Mouse (Mus musculus): ENCODE measurements around the gene Sumo3.

The Sumo3 gene

GRCm38 (mm10) chr10:77626036-77626435 is 20.1 kb downstream of the Sumo3 start:
- DNase-seq (ENCODE audit: low spot score), result no peak

GRCm38 (mm10) chr10:77626591-77626990 is 20.7 kb downstream of the Sumo3 start:
- DNase-seq (ENCODE audit: low spot score), result no peak

- peak; percentile 58 for DNase-seq (ENCODE audit: low spot score)
Measured at GRCm38 (mm10) chr10:77627497-77627896, 21.6 kb downstream of the Sumo3 start.

- no peak for DNase-seq (ENCODE audit: low spot score)
Measured at GRCm38 (mm10) chr10:77629163-77629562, 23.3 kb downstream of the Sumo3 start.

DNA sequence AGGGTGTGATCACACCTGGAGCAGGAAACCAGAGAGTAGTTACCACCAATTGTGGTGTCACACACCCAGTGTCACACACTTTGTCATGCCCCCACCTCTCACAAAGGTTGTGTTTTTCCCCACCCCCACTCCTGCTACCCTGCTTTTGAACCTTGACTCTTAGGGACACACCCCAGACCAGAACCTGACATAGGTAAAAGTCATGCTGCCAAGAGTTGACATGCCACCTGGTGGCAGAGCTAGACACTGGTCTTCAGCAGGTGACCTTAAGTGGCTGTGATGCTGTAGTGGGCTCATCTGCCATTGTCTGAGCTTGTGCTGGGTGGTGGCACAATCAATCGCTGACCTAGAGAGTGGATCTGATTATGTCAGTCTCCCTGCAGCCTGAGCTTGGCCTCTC is 24.1 kb downstream of the Sumo3 start:
- DNase-seq (ENCODE audit: low spot score), result no peak

DNA sequence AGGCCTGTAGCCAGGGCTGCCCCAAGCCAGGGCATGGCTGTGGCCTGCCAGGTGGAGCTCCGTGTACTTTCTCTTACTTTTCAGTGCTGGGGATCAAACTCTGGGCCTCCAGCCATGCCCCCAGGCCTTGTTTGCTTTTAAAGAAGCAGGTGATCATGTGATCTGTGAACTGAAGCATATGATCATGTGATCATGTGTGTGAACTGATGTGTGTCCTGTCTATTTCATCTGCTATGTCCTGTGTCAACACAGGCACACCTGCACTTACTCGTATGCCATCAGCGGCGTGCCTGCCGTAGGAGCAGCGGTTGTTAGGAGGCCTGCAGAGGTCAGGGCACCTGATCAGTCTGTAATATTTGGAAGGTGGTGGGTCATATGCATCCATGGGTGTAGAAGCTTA is 28.1 kb downstream of the Sumo3 start:
- no peak for DNase-seq (ENCODE audit: low spot score)

DNA sequence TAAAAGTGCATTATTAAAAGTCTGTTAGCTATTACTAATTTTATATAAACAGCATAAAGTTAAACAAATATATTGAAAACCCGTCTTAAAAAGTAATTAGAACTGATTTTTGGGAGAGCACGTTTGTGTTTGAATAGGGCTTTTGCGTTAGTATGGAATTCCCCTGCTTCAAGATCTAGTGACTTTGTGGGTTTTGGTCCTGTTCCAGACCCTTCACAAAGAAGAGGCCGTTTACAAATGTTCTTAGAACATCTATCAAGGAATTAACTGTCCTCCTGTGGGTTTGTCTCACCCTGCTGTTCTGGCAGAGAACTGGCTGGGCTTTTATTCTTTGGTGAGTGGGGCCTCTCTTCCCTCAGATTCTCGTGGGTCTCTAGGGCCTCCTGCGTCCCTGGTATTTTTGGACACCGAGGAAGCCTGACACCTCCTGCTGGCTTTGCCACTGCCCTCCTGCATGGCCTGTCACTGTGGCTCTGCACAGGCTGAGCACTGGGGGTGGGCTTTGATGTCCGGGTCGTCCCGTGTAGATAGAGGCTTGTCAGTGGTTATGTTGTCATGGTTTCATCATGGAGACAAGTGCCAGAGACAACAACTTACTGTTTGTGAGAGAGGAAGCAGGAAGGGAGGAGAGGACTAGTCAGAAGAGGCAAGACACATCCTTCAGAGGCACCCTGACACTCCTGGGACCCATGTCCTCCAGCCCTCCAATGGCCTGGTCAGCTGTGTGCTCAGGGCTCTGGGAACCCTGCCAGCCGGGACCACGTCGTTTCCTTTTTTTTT is 28.7 kb downstream of the Sumo3 start:
- DNase-seq (ENCODE audit: low spot score), result no peak

DNA sequence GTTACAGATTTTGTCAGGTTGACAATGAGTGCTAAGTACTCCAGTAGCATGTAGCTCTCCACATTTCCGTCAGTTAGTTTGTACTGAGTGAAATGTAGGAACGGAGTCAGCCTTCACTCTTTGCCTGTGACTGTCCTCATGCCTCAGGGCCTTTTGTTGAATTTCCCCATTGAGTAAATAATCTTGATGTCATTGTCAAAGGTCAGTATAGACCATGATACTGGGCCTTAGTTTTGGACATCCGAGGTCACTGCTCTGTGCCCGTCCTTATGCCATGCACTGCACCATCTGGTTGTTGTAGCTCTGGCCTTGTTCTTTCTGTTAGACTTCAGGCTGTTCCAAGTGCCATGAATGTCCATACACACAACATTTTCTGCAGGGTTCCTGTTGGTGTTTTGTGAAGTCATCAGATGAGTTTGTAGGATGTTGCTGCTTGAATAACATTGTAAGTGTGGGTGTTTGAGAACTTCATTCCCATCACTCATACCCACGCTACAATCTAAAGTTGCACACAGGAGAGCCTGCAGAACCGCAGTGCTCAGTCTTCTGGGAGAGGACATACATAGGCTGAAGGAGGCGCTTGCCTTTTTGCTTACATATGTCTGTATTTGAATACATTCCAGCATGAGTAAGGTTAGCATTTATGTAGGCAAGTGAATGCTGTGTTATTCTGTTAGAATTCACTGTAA is 30.5 kb downstream of the Sumo3 start:
- no peak for DNase-seq (ENCODE audit: low spot score)

DNA sequence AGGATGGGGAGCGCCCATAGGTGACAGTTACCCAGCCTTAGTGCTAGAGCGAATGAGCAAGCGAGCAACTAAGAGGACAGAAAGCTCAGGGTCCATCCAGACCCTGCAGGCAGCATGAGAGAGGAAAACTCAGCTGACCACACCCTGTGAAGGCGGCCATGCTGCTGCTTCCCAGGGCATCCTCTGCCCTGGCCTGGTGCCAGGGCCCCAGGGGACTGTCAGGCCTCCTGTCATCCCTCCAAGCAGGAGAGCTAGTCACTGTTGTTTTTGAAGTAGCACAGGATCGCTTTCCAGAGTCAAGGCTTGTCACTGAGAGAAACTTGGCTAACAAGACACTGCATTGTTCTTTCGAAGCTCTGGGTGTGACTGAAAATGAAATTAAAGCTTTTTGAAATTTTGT is 33.1 kb downstream of the Sumo3 start:
- no peak for DNase-seq (ENCODE audit: low spot score)

DNA sequence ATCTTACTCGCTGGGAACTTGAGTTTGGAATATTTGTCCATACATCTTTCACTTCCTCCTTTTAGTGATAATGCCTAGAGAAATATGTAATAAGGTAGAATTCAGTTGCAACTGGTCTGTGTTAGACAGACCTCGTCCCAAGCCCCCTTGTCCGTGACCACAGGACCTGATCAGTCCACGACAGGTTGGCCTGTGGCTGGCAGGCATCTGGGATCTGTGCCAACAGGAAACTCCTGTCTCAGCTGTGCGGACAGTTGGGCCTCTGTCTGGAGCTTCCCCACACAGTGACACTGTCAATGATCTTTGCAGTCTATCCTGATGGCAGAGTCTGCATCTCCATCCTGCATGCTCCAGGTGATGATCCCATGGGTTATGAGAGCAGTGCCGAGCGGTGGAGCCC is 37.3 kb downstream of the Sumo3 start:
- no peak for DNase-seq (ENCODE audit: low spot score)

- DNase-seq (ENCODE audit: low spot score), result no peak
Measured at GRCm38 (mm10) chr10:77645571-77645970, 39.7 kb downstream of the Sumo3 start.

DNA sequence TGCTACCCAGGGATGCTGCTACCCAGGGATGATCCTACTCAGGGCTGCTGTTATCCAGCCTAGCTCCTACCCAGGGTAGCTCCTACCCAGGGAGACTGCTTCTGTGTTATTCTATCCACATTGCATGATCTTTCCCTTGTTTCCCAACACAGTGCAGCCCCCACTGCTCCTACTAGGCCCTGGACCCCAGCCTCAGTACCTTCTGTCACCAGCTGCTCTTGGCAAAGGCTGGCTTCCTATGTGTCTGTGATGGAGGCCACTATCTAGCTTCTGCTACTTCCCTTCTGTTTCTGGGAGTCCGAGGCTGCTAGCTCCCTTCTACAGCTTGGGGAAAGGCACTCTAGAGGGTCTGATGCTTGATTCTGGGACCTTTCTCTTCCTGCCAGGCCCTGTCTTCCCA is 41.6 kb downstream of the Sumo3 start:
- no peak for DNase-seq (ENCODE audit: low spot score)

DNA sequence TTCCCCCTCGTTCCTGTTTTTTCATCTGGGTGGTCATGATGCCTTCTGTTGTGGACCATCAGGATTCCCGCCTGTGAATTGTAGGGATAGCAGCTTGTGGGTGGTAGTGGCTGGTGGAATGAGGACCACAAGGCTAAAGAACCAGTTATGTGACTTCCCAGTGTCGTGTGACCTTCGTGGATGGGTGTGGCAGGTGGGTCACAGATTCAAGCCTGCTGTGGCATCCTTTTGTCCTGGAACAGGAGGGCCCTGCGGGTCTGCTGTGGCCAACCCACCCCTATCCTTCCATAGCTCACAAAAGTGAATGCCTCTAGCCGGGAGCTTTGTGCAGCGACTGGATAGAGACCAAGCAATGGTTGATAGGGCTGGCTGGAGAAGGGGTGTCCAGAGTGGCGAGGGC is 42.0 kb downstream of the Sumo3 start:
- DNase-seq (ENCODE audit: low spot score), result no peak

DNA sequence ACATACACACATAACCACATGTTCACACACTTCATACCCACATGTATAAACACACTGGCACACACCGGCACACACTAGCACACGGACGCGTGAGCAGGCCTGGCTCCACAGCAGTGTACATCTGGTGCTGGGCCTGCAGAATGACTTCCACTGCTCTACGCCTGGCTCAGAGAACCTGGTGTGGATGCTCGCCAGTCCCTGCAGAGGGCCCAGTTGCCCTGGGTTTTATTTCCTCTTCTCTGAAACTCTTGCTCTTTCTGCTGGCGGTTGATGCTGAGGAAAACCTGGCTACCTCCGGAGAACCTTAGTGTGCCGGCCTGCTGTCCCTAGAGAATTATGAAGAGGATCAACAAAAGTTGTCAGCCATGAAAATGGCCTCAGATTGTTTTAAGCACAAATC is 46.1 kb downstream of the Sumo3 start:
- DNase-seq (ENCODE audit: low spot score), result no peak

- DNase-seq (ENCODE audit: low spot score), result no peak
Measured at GRCm38 (mm10) chr10:77658286-77658994, 52.5 kb downstream of the Sumo3 start.

DNA sequence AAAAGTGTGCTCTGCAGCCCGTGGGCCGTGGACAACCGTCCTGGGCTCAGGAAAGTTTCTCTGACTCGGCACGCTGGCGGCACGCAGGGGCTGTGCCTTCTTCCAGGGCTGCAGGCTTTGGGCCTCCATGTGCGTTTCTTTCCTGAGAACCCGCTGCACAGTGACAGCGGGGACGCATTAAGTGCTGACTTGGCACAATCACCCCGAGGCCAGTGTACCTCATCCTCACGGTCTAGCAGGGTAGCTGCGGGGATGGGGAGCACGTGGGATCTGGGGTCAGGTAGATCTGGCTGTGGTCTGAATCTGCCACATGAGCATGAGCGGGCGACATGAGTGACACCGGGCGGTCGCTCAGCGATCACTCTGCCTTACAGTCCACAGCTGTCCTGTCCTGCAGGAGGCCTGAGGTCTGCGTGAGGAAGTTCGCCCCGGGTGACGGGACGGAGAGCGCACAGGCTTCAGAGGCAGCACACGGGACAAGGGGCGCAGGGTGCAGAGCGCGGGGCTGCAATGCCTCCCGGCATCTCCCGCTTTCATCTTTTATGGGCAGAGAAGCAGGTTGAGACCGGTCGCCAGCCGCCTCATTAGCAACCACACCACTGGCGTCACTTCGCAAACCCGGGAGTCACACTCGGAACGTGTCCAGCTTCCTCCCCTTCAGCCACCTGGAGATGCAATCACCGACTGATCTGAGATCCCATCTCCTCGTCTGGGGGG is 58.2 kb downstream of the Sumo3 start:
- no peak for DNase-seq (ENCODE audit: low spot score)

DNA sequence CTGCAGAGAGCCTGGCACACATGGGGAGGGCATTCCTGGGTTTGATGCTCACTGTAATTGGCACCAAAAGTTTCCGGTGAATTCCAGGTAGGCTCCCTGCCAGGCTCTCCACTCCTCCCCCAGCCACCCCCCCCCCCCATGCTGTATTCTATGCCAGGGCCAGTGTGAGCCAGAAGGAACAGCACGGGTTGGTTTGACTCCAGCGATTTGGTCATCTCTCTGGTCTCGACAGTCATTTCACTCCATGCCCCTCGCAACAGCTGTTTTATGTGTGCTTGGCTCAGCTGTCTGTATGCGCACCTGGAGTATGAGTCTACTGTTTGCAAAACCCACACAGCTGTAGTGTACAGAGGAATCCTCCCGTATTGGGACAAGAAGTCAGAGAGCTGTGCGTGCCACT is 60.4 kb downstream of the Sumo3 start:
- DNase-seq (ENCODE audit: low spot score), result no peak

GRCm38 (mm10) chr10:77667402-77667801 is 61.5 kb downstream of the Sumo3 start:
- no peak for DNase-seq (ENCODE audit: low spot score)
